Mouse (Mus musculus) c-Kit-negative CD71-positive TER-119-positive erythroid progenitor cells, embryonic 14.5 days (primary cell): ENCODE data around the gene Gm6763.
"Not testable (repeated sequence)": the region's sequence is repeated elsewhere in the genome, so short reads cannot be mapped to it uniquely, and the experiment has no call there.

Experiments
- DNase-seq: peaks from one replicate; pipeline ENCODE4 v3.0.0-alpha.2; 2013; ENCODE audit warnings: low read depth, low spot score

The Gm6763 gene

GRCm38 (mm10) chr10:104151197-104151596 lies at the start of gene Gm6763:
Gm6763 (plus strand) TSS chr10:104151497.
- not testable (repeated sequence) for DNase-seq

GRCm38 (mm10) chr10:104110044-104110443 lies 41.3 kb upstream of the Gm6763 start:
- no peak for DNase-seq

DNA sequence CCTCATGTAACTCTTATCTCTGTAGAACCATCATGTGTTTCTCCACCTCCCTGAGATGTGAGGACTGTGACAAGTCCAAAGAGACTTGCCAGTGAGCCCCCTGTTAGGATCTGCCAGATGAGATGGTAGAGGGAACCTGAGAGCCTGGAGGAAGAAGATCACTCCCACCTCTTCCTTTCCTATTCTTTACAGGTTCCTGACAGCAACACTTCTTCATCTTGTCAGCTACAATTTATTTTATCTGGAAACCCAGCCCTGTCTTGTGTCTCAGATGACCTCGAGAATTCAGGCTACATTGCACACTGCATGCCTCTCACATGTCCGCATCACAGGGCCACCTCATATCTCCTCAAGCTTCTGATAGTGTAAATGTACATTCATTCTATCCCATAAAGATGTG lies 33.0 kb upstream of the Gm6763 start:
- no peak for DNase-seq

DNA sequence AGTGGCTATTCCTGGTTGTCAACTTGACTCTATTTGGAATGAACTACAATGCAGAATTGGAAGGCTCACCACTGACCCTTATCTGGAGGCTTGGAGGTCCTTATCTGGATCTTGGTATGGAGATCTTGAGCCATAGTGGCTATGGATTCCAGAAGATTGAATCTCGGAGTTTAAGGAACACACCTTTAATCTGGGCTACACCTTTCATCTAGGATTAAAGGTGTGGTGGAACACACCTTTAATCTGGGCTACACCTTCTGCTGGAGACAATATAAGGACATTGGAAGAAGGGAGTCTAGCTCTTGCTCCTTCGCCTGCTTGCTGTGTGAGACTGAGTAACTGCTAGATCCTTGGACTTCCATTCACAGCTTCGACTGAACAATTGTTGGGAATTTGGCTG lies 8.6 kb upstream of the Gm6763 start, which contains the start of gene Gm21293:
TSS of gene Gm21293 (plus strand) at position 301 of the 400 bp plus-strand sequence.
- not testable (repeated sequence) for DNase-seq

GRCm38 (mm10) chr10:104159706-104160105 lies 8.4 kb downstream of the Gm6763 start, which contains the start of gene Gm8764:
Gm8764 (plus strand) TSS chr10:104160006.
- DNase-seq = not testable (repeated sequence)

- DNase-seq = not testable (repeated sequence)
Measured at GRCm38 (mm10) chr10:104168215-104168614, 16.9 kb downstream of the Gm6763 start, which contains the start of gene Gm21304. Gm21304 (plus strand) TSS chr10:104168515.

DNA sequence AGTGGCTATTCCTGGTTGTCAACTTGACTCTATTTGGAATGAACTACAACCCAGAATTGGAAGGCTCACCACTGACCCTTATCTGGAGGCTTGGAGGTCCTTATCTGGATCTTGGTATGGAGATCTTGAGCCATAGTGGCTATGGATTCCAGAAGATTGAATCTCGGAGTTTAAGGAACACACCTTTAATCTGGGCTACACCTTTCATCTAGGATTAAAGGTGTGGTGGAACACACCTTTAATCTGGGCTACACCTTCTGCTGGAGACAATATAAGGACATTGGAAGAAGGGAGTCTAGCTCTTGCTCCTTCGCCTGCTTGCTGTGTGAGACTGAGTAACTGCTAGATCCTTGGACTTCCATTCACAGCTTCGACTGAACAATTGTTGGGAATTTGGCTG lies 25.4 kb downstream of the Gm6763 start, which contains the start of gene Gm21312:
TSS of gene Gm21312 (plus strand) at position 301 of the 400 bp plus-strand sequence.
- DNase-seq = not testable (repeated sequence)

- not testable (repeated sequence) for DNase-seq
Measured at GRCm38 (mm10) chr10:104185233-104185632, 33.9 kb downstream of the Gm6763 start, which contains the start of gene Gm20765. Gm20765 (plus strand) TSS chr10:104185533.

DNA sequence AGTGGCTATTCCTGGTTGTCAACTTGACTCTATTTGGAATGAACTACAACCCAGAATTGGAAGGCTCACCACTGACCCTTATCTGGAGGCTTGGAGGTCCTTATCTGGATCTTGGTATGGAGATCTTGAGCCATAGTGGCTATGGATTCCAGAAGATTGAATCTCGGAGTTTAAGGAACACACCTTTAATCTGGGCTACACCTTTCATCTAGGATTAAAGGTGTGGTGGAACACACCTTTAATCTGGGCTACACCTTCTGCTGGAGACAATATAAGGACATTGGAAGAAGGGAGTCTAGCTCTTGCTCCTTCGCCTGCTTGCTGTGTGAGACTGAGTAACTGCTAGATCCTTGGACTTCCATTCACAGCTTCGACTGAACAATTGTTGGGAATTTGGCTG lies 42.4 kb downstream of the Gm6763 start, which contains the start of gene Gm4340:
TSS of gene Gm4340 (plus strand) at position 301 of the 400 bp plus-strand sequence.
- not testable (repeated sequence) for DNase-seq
